Mouse (Mus musculus) G1E (cell line): ENCODE measurements around the gene Ppm1l. TPM values are rescaled to one million over a fixed set of nuclear protein-coding genes. Genes with fewer than 3 reads are reported as not detected.
"Not testable (repeated sequence)": the region's sequence is repeated elsewhere in the genome, so short reads cannot be mapped to it uniquely, and the experiment has no call there.

Source experiments
- ATAC-seq: 2 replicates; pipeline ENCODE4 v1.8.0; 2016; ENCODE audit warnings: mild to moderate bottlenecking; ENCODE audit not compliant: insufficient number of reproducible peaks, poor library complexity, low FRiP score, severe bottlenecking; ENCODE audit errors: extremely low read depth
- DNase-seq: peaks from one replicate; pipeline ENCODE4 v3.0.0; 2012; ENCODE audit warnings: low spot score
- H3K27me3 ChIP-seq: 2 replicates; pipeline ENCODE4 v1.6.1; 2012; ENCODE audit warnings: mild to moderate bottlenecking, low read length, inconsistent platforms; ENCODE audit not compliant: insufficient read depth
- H3K36me3 ChIP-seq: replicated peaks from 2 replicates; pipeline ENCODE3; 2012; ENCODE audit warnings: mild to moderate bottlenecking, inconsistent platforms
- H3K4me1 ChIP-seq: 2 replicates; pipeline ENCODE4 v1.6.1; 2012; ENCODE audit warnings: low read depth, low read length, inconsistent platforms, mixed read lengths; ENCODE audit not compliant: insufficient read depth
- H3K4me3 ChIP-seq: 2 replicates; pipeline ENCODE4 v1.5.1; 2012; ENCODE audit warnings: low read depth, mild to moderate bottlenecking, inconsistent platforms, low read length, moderate library complexity, mixed read lengths
- H3K9me3 ChIP-seq: replicated peaks from 2 replicates; pipeline ENCODE4 v1.6.1; 2012; ENCODE audit warnings: inconsistent platforms
- CTCF ChIP-seq: IDR thresholded peaks from 2 replicates; pipeline ENCODE4 v1.5.1; 2012; ENCODE audit warnings: low read depth, low read length, inconsistent platforms, mixed read lengths
- GATA1 ChIP-seq: IDR thresholded peaks from 2 replicates; pipeline ENCODE4 v1.6.1; 2012; ENCODE audit warnings: borderline replicate concordance, low read length, inconsistent platforms, mixed read lengths
- GATA2 ChIP-seq: IDR thresholded peaks from 2 replicates; pipeline ENCODE4 v1.6.1; 2012; ENCODE audit warnings: low read depth, low read length, inconsistent platforms, borderline replicate concordance
- POLR2AphosphoS5 ChIP-seq: IDR thresholded peaks from 2 replicates; pipeline ENCODE4 v1.6.1; 2012; ENCODE audit warnings: low read depth, low read length, inconsistent platforms; ENCODE audit not compliant: insufficient replicate concordance
- TAL1 ChIP-seq: conservative IDR thresholded peaks from 2 replicates; pipeline ENCODE4 v1.6.1; 2012; ENCODE audit warnings: low read depth, low read length, inconsistent platforms, mixed read lengths
- polyA plus RNA-seq: library from polyadenylated mRNA; stranded (reverse); fragments of >175 nt; gene quantifications from 2 replicates; pipeline ENCODE4 v1.2.3, GENCODE M21; 2012
- total RNA-seq, 2 experiments: library from RNA; stranded (forward) in 1 of 2; stranded (reverse) in 1 of 2; fragments of 200-1000 nt in 1 of 2; fragments of >200 nt in 1 of 2; fragmentation: Nextera tagmentation in 1 of 2; gene quantifications; 2 replicates each; pipeline ENCODE4 v1.2.3; 2014 to 2017

Gene Ppm1l
- total and polyA plus RNA-seq, 3 experiments: 1.5 to 16.6 (median 5.6) TPM

DNA sequence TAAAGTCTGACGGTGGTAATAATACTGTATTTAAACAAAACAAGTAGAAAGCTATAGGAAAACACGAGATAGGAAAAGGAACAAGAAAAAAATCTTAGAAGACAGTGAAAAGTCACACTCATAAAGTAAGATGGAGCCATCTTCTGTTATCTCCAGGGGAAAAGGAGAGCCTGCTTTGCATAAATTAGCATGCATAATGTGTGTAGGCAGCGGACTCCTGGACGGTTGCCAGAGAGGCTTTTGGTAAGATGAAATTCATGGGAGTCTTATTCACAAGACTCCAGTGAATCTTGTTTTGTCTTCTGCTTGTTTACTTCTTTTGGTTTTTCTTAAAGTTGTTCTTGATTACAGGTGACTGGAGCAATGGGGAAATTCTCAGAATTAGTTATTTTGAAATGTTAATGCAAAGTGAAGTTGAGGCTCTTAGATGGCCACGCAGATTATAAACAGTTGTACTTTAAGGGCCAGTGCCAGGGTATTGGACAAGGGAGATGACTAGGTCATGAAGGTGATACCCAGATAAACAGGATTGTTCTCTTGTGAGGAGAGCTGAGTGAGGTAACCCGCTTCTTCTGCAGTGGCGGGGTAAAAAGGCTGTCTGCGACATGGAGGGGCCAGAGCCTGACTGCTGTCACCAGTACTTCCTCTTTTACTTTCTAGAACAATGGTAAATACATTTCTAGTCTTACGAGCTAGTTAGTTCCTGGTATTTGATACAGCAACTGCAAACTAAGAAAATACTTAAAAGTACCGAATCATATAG lies 57.1 kb downstream of the Ppm1l start:
- TF ChIP-seq GATA2 (no peak), GATA1 (no peak), TAL1 (no peak), CTCF (no peak), POLR2AphosphoS5 (no peak)
- Histone ChIP-seq H3K9me3 (no peaks in the 10 kb centered on the region), H3K27me3 (no peaks in the 10 kb centered on the region; the same call in 1 of the 2 replicates), H3K4me3 (peak overlapping the region; percentile 22; the same call in 1 of the 2 replicates), H3K4me1 (peaks cover 9% of the 10 kb centered on the region), H3K36me3 (no peaks in the 10 kb centered on the region)
- DNase-seq: peak; percentile 7
- ATAC-seq: peak; percentile 71; the same call in 1 of the 2 replicates

- no peak for DNase-seq
Observed at GRCm38 (mm10) chr3:69374538-69374937, 57.9 kb downstream of the Ppm1l start.

DNA sequence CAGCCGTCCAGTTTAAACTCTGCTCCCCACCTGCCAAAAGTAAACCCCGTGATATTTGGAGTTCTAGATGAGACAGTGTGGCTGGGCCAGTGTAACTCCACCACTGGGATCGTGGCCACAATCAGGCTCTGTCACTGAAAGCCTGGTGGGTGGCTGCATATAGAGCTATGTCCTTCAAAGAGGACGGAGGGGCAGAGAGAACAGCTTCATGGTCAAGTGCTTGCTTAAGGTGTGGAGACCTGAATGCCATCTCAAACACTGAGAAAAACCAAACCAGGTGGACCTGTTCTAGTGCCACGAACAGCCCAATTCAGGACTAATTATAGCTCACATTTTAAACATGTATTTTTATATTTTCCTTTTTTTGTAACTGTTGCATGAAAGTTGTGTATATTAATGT lies 58.3 kb downstream of the Ppm1l start:
- ATAC-seq: no peak
- Histone ChIP-seq H3K4me3 (peak overlapping the region; percentile 63; the same call in 1 of the 2 replicates), H3K4me1 (peaks cover 9% of the 10 kb centered on the region), H3K36me3 (no peaks in the 10 kb centered on the region), H3K9me3 (no peaks in the 10 kb centered on the region), H3K27me3 (no peaks in the 10 kb centered on the region; the same call in 1 of the 2 replicates)
- DNase-seq: no peak
- TF ChIP-seq GATA2: no peak
- no peak for TF ChIP-seq CTCF
- no peak for TF ChIP-seq GATA1
- TF ChIP-seq TAL1: no peak
- TF ChIP-seq POLR2AphosphoS5: no peak

More at GRCm38 (mm10) chr3:69374538-69374937, 57.9 kb downstream of the Ppm1l start:
- Histone ChIP-seq H3K4me3 (peak overlapping the region; percentile 63; the same call in 1 of the 2 replicates), H3K36me3 (no peaks in the 10 kb centered on the region), H3K4me1 (peaks cover 9% of the 10 kb centered on the region), H3K27me3 (no peaks in the 10 kb centered on the region; the same call in 1 of the 2 replicates), H3K9me3 (no peaks in the 10 kb centered on the region)
- TF ChIP-seq CTCF: no peak
- no peak for TF ChIP-seq GATA2
- TF ChIP-seq POLR2AphosphoS5: no peak
- no peak for TF ChIP-seq GATA1
- no peak for TF ChIP-seq TAL1
- ATAC-seq: no peak

DNA sequence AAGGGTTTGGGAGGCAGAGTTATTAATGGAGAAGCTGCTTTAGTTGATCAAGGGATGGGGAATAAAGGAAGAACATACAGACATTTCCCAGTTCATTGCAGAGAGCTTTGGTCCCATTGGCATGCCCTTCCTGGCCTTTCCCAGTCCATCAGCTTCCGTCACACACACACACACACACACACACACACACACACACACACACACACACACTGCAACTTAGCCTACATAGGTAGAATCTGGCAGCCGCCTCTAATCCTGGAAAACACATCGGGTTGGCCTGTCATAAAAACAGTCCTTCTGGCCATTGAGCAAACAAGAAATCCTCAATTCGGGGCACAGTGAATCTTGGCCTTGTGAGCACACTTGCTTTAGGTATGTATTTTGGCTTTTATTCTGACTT lies 64.6 kb downstream of the Ppm1l start:
- TF ChIP-seq GATA2 (no peak), GATA1 (no peak), CTCF (no peak), TAL1 (no peak), POLR2AphosphoS5 (no peak)
- DNase-seq (no peak), ATAC-seq (no peak)
- Histone ChIP-seq H3K9me3 (no peaks in the 10 kb centered on the region), H3K4me1 (no peaks in the 10 kb centered on the region), H3K36me3 (no peaks in the 10 kb centered on the region), H3K27me3 (no peaks in the 10 kb centered on the region), H3K4me3 (no peak overlapping the region)

DNA sequence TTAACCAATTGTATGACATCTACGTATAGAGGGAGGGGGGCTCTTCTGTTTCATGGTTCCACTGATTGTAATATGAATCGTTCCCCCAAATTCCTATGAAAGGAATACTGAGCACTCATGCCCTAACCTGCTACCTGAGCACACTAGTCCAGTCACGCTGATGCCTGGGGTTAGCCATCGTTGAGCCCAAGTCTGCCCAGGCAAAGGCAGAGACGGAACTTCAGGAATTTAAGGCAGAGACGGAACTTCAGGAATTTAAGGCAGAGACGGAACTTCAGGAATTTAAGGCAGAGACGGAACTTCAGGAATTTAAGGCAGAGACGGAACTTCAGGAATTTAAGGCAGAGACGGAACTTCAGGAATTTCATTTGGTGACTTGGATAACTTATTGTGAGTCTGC lies 75.2 kb downstream of the Ppm1l start:
- H3K9me3 ChIP-seq, H3K27me3 ChIP-seq, ATAC-seq, H3K4me1 ChIP-seq, H3K36me3 ChIP-seq, DNase-seq, H3K4me3 ChIP-seq: not testable (repeated sequence)

- DNase-seq: no peak
Observed at GRCm38 (mm10) chr3:69392298-69392697, 75.6 kb downstream of the Ppm1l start.

More at GRCm38 (mm10) chr3:69392298-69392697, 75.6 kb downstream of the Ppm1l start:
- H3K27me3 ChIP-seq: no peaks in the 10 kb centered on the region
- no peaks in the 10 kb centered on the region for H3K4me1 ChIP-seq
- no peak overlapping the region for H3K4me3 ChIP-seq
- no peak for ATAC-seq
- TF ChIP-seq GATA2: no peak
- no peak for TF ChIP-seq GATA1
- no peak for TF ChIP-seq TAL1
- TF ChIP-seq POLR2AphosphoS5: no peak
- no peak for TF ChIP-seq CTCF
- peaks cover 2% of the 10 kb centered on the region for H3K36me3 ChIP-seq
- no peaks in the 10 kb centered on the region for H3K9me3 ChIP-seq
